Mouse (Mus musculus) C2C12 (cell line): ENCODE measurements around the gene Fam222a. TPM values are rescaled to one million over a fixed set of nuclear protein-coding genes. Genes with fewer than 3 reads are reported as not detected.

Source experiments
- H3K27me3 ChIP-seq: one replicate; pipeline ENCODE4 v1.6.1; 2011; ENCODE audit not compliant: control insufficient read depth, insufficient read depth, insufficient read length
- H3K36me3 ChIP-seq: one replicate; pipeline ENCODE4 v1.6.1; 2011; ENCODE audit not compliant: control insufficient read depth, insufficient read depth
- H3K4me3 ChIP-seq: one replicate; pipeline ENCODE4 v1.5.1; 2011; ENCODE audit warnings: mild to moderate bottlenecking, control low read depth; ENCODE audit not compliant: poor library complexity, insufficient read depth, severe bottlenecking
- H3K79me2 ChIP-seq: one replicate; pipeline ENCODE4 v1.6.1; 2011; ENCODE audit not compliant: control insufficient read depth, insufficient read depth
- H3K79me3 ChIP-seq: one replicate; pipeline ENCODE4 v1.6.1; 2011; ENCODE audit warnings: low read depth, control low read depth
- H3ac ChIP-seq: one replicate; pipeline ENCODE3; 2011; ENCODE audit warnings: low read depth; ENCODE audit not compliant: control insufficient read depth, insufficient read length
- CEBPB ChIP-seq: IDR thresholded peaks from one replicate; pipeline ENCODE4 v1.6.1; 2011; ENCODE audit warnings: low read depth, mild to moderate bottlenecking, control low read depth, moderate library complexity
- CTCF ChIP-seq: IDR thresholded peaks from one replicate; pipeline ENCODE4 v1.5.1; 2011; ENCODE audit not compliant: control insufficient read depth, insufficient read depth, insufficient read length
- FOSL1 ChIP-seq: IDR thresholded peaks from one replicate; pipeline ENCODE4 v1.8.0; 2011; ENCODE audit warnings: mild to moderate bottlenecking, low read length; ENCODE audit not compliant: poor library complexity, insufficient read depth, severe bottlenecking
- MAX ChIP-seq: IDR thresholded peaks from one replicate; pipeline ENCODE4 v1.6.1; 2011; ENCODE audit warnings: mild to moderate bottlenecking, control low read depth
- MYOD1 ChIP-seq: IDR thresholded peaks from one replicate; pipeline ENCODE4 v1.6.1; 2011; ENCODE audit warnings: low read depth; ENCODE audit not compliant: control insufficient read depth, insufficient read length
- MYOG ChIP-seq: IDR thresholded peaks from one replicate; pipeline ENCODE4 v1.6.1; 2011; ENCODE audit not compliant: control insufficient read depth, insufficient read length; ENCODE audit errors: extremely low read depth
- USF1 ChIP-seq: IDR thresholded peaks from one replicate; pipeline ENCODE4 v1.6.1; 2011; ENCODE audit warnings: low read depth, mild to moderate bottlenecking, control low read depth, moderate library complexity
- polyA plus RNA-seq: library from polyadenylated mRNA; unstranded; fragments of >200 nt; fragmentation: generic; extraction: Trizol; gene quantifications from one replicate; pipeline ENCODE4 v1.2.1, GENCODE M21; 2012; ENCODE audit warnings: missing spikeins

Gene Fam222a
- polyA plus RNA-seq, 1 experiment = 0.06 TPM

- Histone ChIP-seq H3ac (no peak overlapping the region), H3K79me2 (no peaks in the 10 kb centered on the region), H3K27me3 (peaks cover 71% of the 10 kb centered on the region), H3K36me3 (no peaks in the 10 kb centered on the region), H3K4me3 (no peak overlapping the region), H3K79me3 (no peaks in the 10 kb centered on the region)
- TF ChIP-seq FOSL1 (no peak), MYOD1 (no peak), MAX (no peak), CTCF (no peak), USF1 (no peak), MYOG (no peak), CEBPB (no peak)
Measured at GRCm38 (mm10) chr5:114589026-114589425, 21.2 kb downstream of the Fam222a start.

- Histone ChIP-seq H3K79me2 (no peaks in the 10 kb centered on the region), H3K4me3 (no peak overlapping the region), H3ac (no peak overlapping the region), H3K79me3 (no peaks in the 10 kb centered on the region), H3K36me3 (no peaks in the 10 kb centered on the region), H3K27me3 (peaks cover 71% of the 10 kb centered on the region)
- no peak for TF ChIP-seq USF1
- no peak for TF ChIP-seq MAX
- no peak for TF ChIP-seq FOSL1
- TF ChIP-seq CTCF = no peak
- no peak for TF ChIP-seq MYOG
- no peak for TF ChIP-seq CEBPB
- no peak for TF ChIP-seq MYOD1
Measured at GRCm38 (mm10) chr5:114589454-114589853, 21.6 kb downstream of the Fam222a start.

DNA sequence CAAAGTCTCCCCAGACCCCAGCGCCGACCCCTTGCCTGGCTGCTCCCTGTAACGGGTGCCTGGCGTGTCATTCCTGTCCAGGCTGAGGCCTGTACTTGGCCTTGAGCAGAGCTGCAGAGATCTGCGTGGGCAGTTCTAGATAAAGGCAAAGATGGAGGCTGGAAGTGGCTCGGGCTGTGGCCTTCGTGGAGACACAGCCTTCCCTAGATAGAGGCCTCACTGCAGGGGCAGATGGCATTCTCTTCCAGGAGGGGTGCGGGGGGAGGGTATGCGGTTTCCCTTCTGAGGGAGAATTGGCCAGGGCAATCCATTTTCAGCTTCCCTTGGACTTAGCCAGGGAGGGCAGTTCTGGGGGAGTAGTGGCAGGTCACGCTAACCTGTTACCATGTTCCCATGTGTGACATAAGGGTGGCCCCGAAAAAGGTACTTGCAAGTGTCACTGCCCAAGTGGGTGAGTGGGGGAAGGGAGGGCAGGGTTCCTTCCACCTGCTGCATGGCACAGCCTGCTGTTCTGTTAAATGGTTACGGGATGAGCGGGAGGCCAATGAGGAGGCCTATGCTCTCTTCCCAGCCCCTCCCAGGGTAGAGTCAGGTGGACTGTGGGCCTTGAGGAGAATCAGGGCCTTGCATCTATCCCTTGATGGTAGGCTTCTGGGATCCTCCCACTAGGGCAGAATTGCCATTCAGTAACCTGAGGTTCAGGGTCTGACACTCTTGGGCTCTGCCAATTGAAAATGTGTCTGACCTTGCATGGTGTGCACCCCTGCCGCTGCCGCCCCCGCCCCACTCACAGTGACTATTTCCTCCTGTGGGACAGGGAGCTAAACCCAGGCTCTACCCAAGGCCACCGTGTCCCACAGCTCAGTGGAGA lies 22.5 kb downstream of the Fam222a start:
- no peaks in the 10 kb centered on the region for H3K79me3 ChIP-seq
- no peak for TF ChIP-seq USF1
- no peaks in the 10 kb centered on the region for H3K36me3 ChIP-seq
- H3K79me2 ChIP-seq = no peaks in the 10 kb centered on the region
- peaks cover 71% of the 10 kb centered on the region for H3K27me3 ChIP-seq
- H3K4me3 ChIP-seq = no peak overlapping the region
- H3ac ChIP-seq = no peak overlapping the region

GRCm38 (mm10) chr5:114591151-114591561 lies 23.3 kb downstream of the Fam222a start:
- no peak overlapping the region for H3K4me3 ChIP-seq
- no peaks in the 10 kb centered on the region for H3K79me3 ChIP-seq
- no peaks in the 10 kb centered on the region for H3K36me3 ChIP-seq
- no peak overlapping the region for H3ac ChIP-seq
- no peaks in the 10 kb centered on the region for H3K79me2 ChIP-seq
- TF ChIP-seq MAX = no peak
- no peak for TF ChIP-seq CTCF
- no peak for TF ChIP-seq CEBPB
- no peak for TF ChIP-seq FOSL1
- TF ChIP-seq USF1 = no peak
- no peak for TF ChIP-seq MYOG
- TF ChIP-seq MYOD1 = no peak
- H3K27me3 ChIP-seq = peaks cover 68% of the 10 kb centered on the region

DNA sequence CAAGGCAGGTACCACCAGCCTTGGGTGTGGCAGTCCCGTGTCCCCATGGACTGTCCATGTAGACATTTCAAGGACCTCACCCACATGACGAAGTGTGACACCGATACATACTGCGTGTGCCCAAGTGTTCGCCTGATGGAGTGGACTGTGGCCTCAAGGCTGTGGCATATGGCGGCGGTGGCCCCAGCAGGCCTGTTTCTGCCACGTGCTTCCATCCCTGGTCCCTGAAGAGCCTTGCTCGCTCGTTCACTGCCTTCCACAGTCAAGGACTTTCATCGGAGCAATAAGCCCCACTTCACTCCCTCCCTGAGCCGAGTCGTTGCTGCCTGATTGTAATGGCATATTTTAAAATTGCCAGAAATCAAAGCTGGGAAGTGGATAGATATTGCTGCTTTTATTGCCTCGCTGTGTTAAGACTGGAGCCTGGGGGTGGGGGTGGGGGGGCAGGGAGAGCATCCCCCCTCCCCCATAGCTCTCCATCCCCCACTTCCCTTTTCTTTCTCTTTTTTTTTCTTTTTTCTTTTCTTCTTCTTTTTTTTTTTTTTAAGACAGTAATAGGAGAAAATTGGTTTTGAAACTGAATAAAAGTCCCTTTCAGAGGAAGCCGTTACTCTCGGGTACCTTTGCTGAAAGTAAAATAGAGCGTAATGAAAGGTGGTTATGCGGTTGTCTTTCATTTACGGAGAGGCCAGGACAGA lies 24.8 kb downstream of the Fam222a start:
- H3K27me3 ChIP-seq = peaks cover 73% of the 10 kb centered on the region
- no peaks in the 10 kb centered on the region for H3K36me3 ChIP-seq
- H3K79me3 ChIP-seq = no peaks in the 10 kb centered on the region
- no peak overlapping the region for H3ac ChIP-seq
- no peak for TF ChIP-seq MAX
- no peak for TF ChIP-seq FOSL1
- no peak for TF ChIP-seq MYOG
- TF ChIP-seq MYOD1 = no peak
- no peak for TF ChIP-seq CEBPB
- TF ChIP-seq USF1 = no peak
- no peak for TF ChIP-seq CTCF
- no peaks in the 10 kb centered on the region for H3K79me2 ChIP-seq
- H3K4me3 ChIP-seq = no peak overlapping the region
